Mouse (Mus musculus) heart, adult 2 months (tissue): ENCODE measurements at regions not wholly inside any gene's neighbourhood (a gene's known extent, or its start where the extent isn't known, plus 50 kb on each side); places are given as distances from the start of the nearest gene placed in this dataset.
A peak's percentile ranks its signal among the peaks of the same experiment; 100 is the strongest.

Source experiments
- CTCF ChIP-seq: fragments of 200-600 bp; IDR thresholded peaks from 2 replicates; pipeline ENCODE4 v1.8.1; 2022; ENCODE audit warnings: antibody characterized with exemption, mild to moderate bottlenecking, moderate library complexity
- EP300 ChIP-seq: fragments of 200-500 bp; IDR thresholded peaks from 2 replicates; pipeline ENCODE4 v1.6.1; 2011; ENCODE audit warnings: low read depth, low read length, control low read depth; ENCODE audit not compliant: insufficient read depth
- POLR2A ChIP-seq: fragments of 200-500 bp; IDR thresholded peaks from 2 replicates; pipeline ENCODE4 v1.6.1; 2011; ENCODE audit warnings: mild to moderate bottlenecking, low read depth, low read length, control low read depth; ENCODE audit not compliant: insufficient read depth

DNA sequence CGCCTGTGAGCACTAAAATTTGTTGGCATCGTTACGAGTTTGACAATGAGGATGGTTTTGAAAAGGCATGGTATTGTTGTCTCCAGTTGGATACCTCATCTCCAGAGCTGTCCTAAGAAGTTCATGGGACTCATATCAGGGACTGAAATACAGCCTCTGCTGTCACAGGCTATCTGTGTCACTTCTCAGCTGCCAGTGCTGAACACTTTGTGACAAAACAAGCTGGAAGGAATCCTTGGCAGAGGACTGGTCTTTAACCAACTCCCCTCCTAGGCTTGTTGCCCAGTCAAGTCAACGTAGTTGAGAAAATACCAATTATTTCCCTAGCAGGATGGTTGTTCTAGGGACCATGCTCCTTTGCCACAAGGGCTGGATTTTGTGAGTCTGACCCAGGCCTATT lies 256.6 kb upstream of the Lsamp start:
- no peak for TF ChIP-seq CTCF
- TF ChIP-seq POLR2A = no peak
- 0 out of 2 replicates have a peak, but pooled peaks have one; percentile 18 for TF ChIP-seq EP300
